Comparison of ENCODE assay signal across 15 mouse cellular contexts in genomic region chr2:167144439-167145307, GRCm38 (mm10). TPM values are rescaled to one million over a fixed set of nuclear protein-coding genes. Genes with fewer than 3 reads are reported as not detected.
DNase-seq lines count a peak whose midpoint lies in the region; ATAC-seq and TF ChIP-seq lines count a peak whose summit lies in the region.
"Had no signal": no experiment of that assay in that cellular context is flagged by ENCODE, and none has a peak within 500 bp of the region (broad histone marks: within the 10 kb centered on the region; RNA-seq: fewer than 3 reads in every experiment).

No protein-coding gene starts in this region.

- 0 out of 2 replicates have a peak overlapping the region, but pooled peaks have one; percentile 9 for H3K4me2 ChIP-seq in midbrain, embryonic 12.5 days (replicated peaks)
- H3K4me2 ChIP-seq: embryonic facial prominence, embryonic 13.5 days; limb, embryonic 15.5 days; lung, embryonic 15.5 days had no signal

- no peaks in the 10 kb centered on the region for H3K27me3 ChIP-seq in midbrain, embryonic 12.5 days
- H3K27me3 ChIP-seq in thymus, adult 2 months (ENCODE audit: control insufficient read depth, insufficient read depth, low read length): no peaks in the 10 kb centered on the region

- no peak for TF ChIP-seq CTCF in thymus, adult 2 months (IDR thresholded peaks at IDR 0.05; ENCODE audit: borderline replicate concordance, control insufficient read depth, extremely low read depth, insufficient read depth, low read length, poor library complexity)

- H3K9me3 ChIP-seq in midbrain, embryonic 12.5 days: no peaks in the 10 kb centered on the region
- H3K9me3 ChIP-seq: embryonic facial prominence, embryonic 13.5 days; limb, embryonic 15.5 days; lung, embryonic 15.5 days had no signal

- peaks cover 22% of the 10 kb centered on the region for H3K4me1 ChIP-seq in midbrain, embryonic 12.5 days
- peaks cover 27% of the 10 kb centered on the region for H3K4me1 ChIP-seq in thymus, adult 2 months (replicated peaks; ENCODE audit: control insufficient read depth, insufficient read depth, low read length)

- peak; percentile 69 for ATAC-seq in frontal cortex, adult (ENCODE audit: low TSS enrichment)
- ATAC-seq in midbrain, embryonic 12.5 days (ENCODE audit: low FRiP score, low read depth): no peak

- no peak overlapping the region for H3K4me3 ChIP-seq in midbrain, embryonic 12.5 days
- no peak overlapping the region for H3K4me3 ChIP-seq in thymus, adult 2 months (ENCODE audit: control insufficient read depth, insufficient read depth, low read length)
- H3K4me3 ChIP-seq: embryonic facial prominence, embryonic 13.5 days; gastrocnemius, adult 2 months; limb, embryonic 15.5 days; lung, embryonic 15.5 days had no signal

- DNase-seq in frontal cortex, postnatal 10 days (ENCODE audit: low spot score in 2 of 2): no peak
- peak; percentile 88 for DNase-seq in right cerebral cortex, adult 18-20 months
- no peak for DNase-seq in right cerebral cortex, postnatal 4 days
- DNase-seq in spleen, adult 18-20 months: no peak
- DNase-seq in thymus, adult 2 months: no peak
- DNase-seq in adrenal gland, postnatal 25 days: no peak
- DNase-seq: adrenal gland, postnatal 10 days; cerebellum, adult 9-11 months; gastrocnemius, adult 2 months; kidney, postnatal 10 days had no signal

- H3K27ac ChIP-seq in midbrain, embryonic 12.5 days (replicated peaks): peak overlapping the region; percentile 49; the same call in 1 of the 2 replicates
- no peak overlapping the region for H3K27ac ChIP-seq in thymus, adult 2 months (ENCODE audit: control insufficient read depth, insufficient read depth, low read length)
- H3K27ac ChIP-seq: embryonic facial prominence, embryonic 13.5 days; gastrocnemius, adult 2 months; limb, embryonic 15.5 days; lung, embryonic 15.5 days had no signal

- 11% methylated on average over 14 of the region's 14 CpGs for WGBS in midbrain, embryonic 12.5 days
- 37% methylated on average over 14 of the region's 14 CpGs for WGBS in thymus, adult 2 months

- no peak for TF ChIP-seq POLR2A in thymus, adult 2 months (IDR thresholded peaks at IDR 0.05; ENCODE audit: control insufficient read depth, extremely low read depth, insufficient read depth, low read length, poor library complexity)

- no peaks in the 10 kb centered on the region for H3K36me3 ChIP-seq in midbrain, embryonic 12.5 days
- no peaks in the 10 kb centered on the region for H3K36me3 ChIP-seq in thymus, adult 2 months (ENCODE audit: control insufficient read depth, insufficient read depth, low read length)
- H3K36me3 ChIP-seq: embryonic facial prominence, embryonic 13.5 days; limb, embryonic 15.5 days; lung, embryonic 15.5 days had no signal

- H3K9ac ChIP-seq in midbrain, embryonic 12.5 days (replicated peaks): no peak overlapping the region
- H3K9ac ChIP-seq: embryonic facial prominence, embryonic 13.5 days; limb, embryonic 15.5 days; lung, embryonic 15.5 days had no signal

RNA-seq across cellular contexts. Expression of gene Kcnb1, which starts 45.3 kb away (rescaled TPM):
- 1.3 and 1.4 TPM in 2 replicates for polyA plus RNA-seq in midbrain, embryonic 12.5 days (2016; fragmentation: Nextera tagmentation; extraction: Ambion mirVana)
- polyA plus RNA-seq in thymus, adult 2 months (2012; rRNA removed): 1.7 and 2.1 TPM in 2 replicates
- total RNA-seq in adrenal gland, postnatal 25 days (2021): 10.8 and 14.5 TPM in 2 replicates
